Mouse (Mus musculus) CH12.LX (cell line): ENCODE results near the gene Nkiras1. TPM values are rescaled to one million over a fixed set of nuclear protein-coding genes. Genes with fewer than 3 reads are reported as not detected.

Experiments used
- DNase-seq: peaks from one replicate; pipeline ENCODE4 v3.0.0-alpha.2; 2013; ENCODE audit errors: extremely low read depth
- H3K27ac ChIP-seq: 2 replicates; pipeline ENCODE4 v1.5.1; 2012; ENCODE audit warnings: low read depth, mild to moderate bottlenecking, control low read depth, moderate library complexity; ENCODE audit not compliant: insufficient read depth
- H3K27me3 ChIP-seq: replicated peaks from 2 replicates; pipeline ENCODE3; 2012; ENCODE audit warnings: inconsistent platforms
- H3K36me3 ChIP-seq, 2 experiments: replicated peaks in 1 of 2; 2 replicates each; pipeline versions ENCODE3 to v1.6.1; 2012; ENCODE audit warnings: inconsistent platforms in 1 of 2, low read length in 1 of 2, mild to moderate bottlenecking in 1 of 2, mixed read lengths in 1 of 2, moderate library complexity in 1 of 2; ENCODE audit not compliant: control insufficient read depth in 1 of 2, insufficient read depth in 1 of 2
- H3K4me1 ChIP-seq, 2 experiments: 2 replicates each; pipeline ENCODE4 v1.6.1; 2012; ENCODE audit warnings: inconsistent platforms in 1 of 2, moderate library complexity in 1 of 2; ENCODE audit not compliant: insufficient read depth in 2 of 2, control insufficient read depth in 1 of 2
- H3K4me2 ChIP-seq: 2 replicates; pipeline ENCODE4 v1.6.1; 2012; ENCODE audit warnings: low read depth, mild to moderate bottlenecking, control low read depth; ENCODE audit not compliant: poor library complexity, insufficient read depth, severe bottlenecking
- H3K4me3 ChIP-seq, 3 experiments: fragments of 150-350 bp in 1 of 3; sonication (generic) in 1 of 3; replicated peaks in 1 of 3; 2 replicates each; pipeline versions ENCODE3 to v1.5.1; 2011 to 2012; ENCODE audit warnings: low read depth in 2 of 3, low read length in 2 of 3, mild to moderate bottlenecking in 2 of 3, moderate library complexity in 2 of 3, control low read depth in 1 of 3, improper control_type of control experiment in 1 of 3, inconsistent platforms in 1 of 3, mixed read lengths in 1 of 3; ENCODE audit not compliant: poor library complexity in 1 of 3
- H3K79me2 ChIP-seq: replicated peaks from 2 replicates; pipeline ENCODE4 v1.6.1; 2012; ENCODE audit warnings: mild to moderate bottlenecking, moderate library complexity; ENCODE audit not compliant: control insufficient read depth, poor library complexity, insufficient read depth, severe bottlenecking; ENCODE audit errors: extremely low read depth
- H3K9ac ChIP-seq: 2 replicates; pipeline ENCODE4 v1.6.1; 2012; ENCODE audit warnings: low read depth, mild to moderate bottlenecking, control low read depth, moderate library complexity; ENCODE audit not compliant: insufficient read depth
- H3K9me3 ChIP-seq: replicated peaks from 2 replicates; pipeline ENCODE3; 2012; ENCODE audit warnings: low read length, inconsistent platforms, mixed read lengths
- BHLHE40 ChIP-seq: IDR thresholded peaks from 2 replicates; pipeline ENCODE4 v1.6.1; 2011; ENCODE audit warnings: mild to moderate bottlenecking, low read depth, low read length, improper control_type of control experiment
- ETS1 ChIP-seq: conservative IDR thresholded peaks from 2 replicates; pipeline ENCODE4 v1.6.1; 2012; ENCODE audit warnings: low read depth, mild to moderate bottlenecking, inconsistent platforms, low read length, improper control_type of control experiment, moderate library complexity
- IRF4 ChIP-seq: IDR thresholded peaks from 2 replicates; pipeline ENCODE4 v1.6.1; 2014; ENCODE audit warnings: low read depth, mild to moderate bottlenecking, inconsistent platforms, low read length, improper control_type of control experiment
- JUN ChIP-seq: IDR thresholded peaks from 2 replicates; pipeline ENCODE4 v1.6.1; 2011; ENCODE audit warnings: low read depth, mild to moderate bottlenecking, low read length, improper control_type of control experiment, moderate library complexity; ENCODE audit not compliant: insufficient read depth
- MAZ ChIP-seq: IDR thresholded peaks from 2 replicates; pipeline ENCODE4 v1.6.1; 2012; ENCODE audit warnings: low read depth, mild to moderate bottlenecking, inconsistent platforms, low read length, improper control_type of control experiment, moderate library complexity
- MEF2A ChIP-seq: IDR thresholded peaks from 2 replicates; pipeline ENCODE4 v1.6.1; 2014; ENCODE audit warnings: low read depth, mild to moderate bottlenecking, inconsistent platforms, low read length, improper control_type of control experiment, borderline replicate concordance
- NELFE ChIP-seq: IDR thresholded peaks from 2 replicates; pipeline ENCODE4 v1.6.1; 2011; ENCODE audit warnings: low read depth, low read length, improper control_type of control experiment
- NRF1 ChIP-seq: IDR thresholded peaks from 2 replicates; pipeline ENCODE4 v1.6.1; 2014; ENCODE audit warnings: low read depth, mild to moderate bottlenecking, inconsistent platforms, low read length, improper control_type of control experiment, moderate library complexity
- USF2 ChIP-seq: conservative IDR thresholded peaks from 2 replicates; pipeline ENCODE4 v1.6.1; 2011; ENCODE audit warnings: low read depth, low read length, improper control_type of control experiment
- ZKSCAN1 ChIP-seq: IDR thresholded peaks from 2 replicates; pipeline ENCODE4 v1.6.1; 2012; ENCODE audit warnings: low read depth, inconsistent platforms, low read length, improper control_type of control experiment, borderline replicate concordance
- dilution Hi-C: fragments of 300-500 bp; cut with MboI; formaldehyde crosslinking; loops from 2 replicates; pipeline ENCODE4 v1.14.3; 2020; ENCODE audit warnings: low sequenced_read_pairs; ENCODE audit not compliant: extremely low pct_unique_long_range_greater_than_20kb, extremely low pct_ligation_motif_present
- in situ Hi-C: fragments of 300-500 bp; cut with MboI; formaldehyde crosslinking; loops from 3 replicates; pipeline ENCODE4 v1.14.3; 2019; ENCODE audit warnings: low sequenced_read_pairs, low pct_ligation_motif_present, low pct_unique_long_range_greater_than_20kb, mixed read lengths
- polyA plus RNA-seq: library from polyadenylated mRNA; unstranded; fragments of >175 nt; gene quantifications from 2 replicates; pipeline ENCODE4 v1.2.1, GENCODE M21; 2012; ENCODE audit warnings: low read depth; ENCODE audit not compliant: insufficient read length
- total RNA-seq, 2 experiments: library from RNA; depleted of rRNA; stranded (reverse); fragments of 300-350 nt in 1 of 2; fragments of >200 nt in 1 of 2; gene quantifications; 2 replicates each; pipeline ENCODE4 v1.2.3; 2012 to 2014

Gene Nkiras1
- total and polyA plus RNA-seq, 3 experiments = 5.5 to 9.8 (median 9.2) TPM

DNA sequence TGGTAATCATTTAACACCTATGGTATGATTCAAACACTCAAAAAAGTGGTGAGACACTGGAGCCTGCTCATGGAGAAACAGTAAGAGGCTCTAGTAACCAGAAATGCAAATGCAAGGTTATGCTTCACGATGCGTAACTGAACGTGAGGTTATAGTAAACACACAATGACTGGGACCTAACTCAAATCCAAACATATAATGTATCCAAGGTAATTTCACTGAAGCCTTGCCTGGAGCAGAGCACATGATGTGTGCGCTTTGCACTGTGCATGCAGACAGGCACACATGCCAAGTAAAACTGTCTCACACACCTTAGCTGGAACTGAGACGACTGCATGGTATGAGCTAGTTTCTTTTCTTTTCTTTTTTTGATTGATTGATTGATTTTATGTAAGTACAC, 33.2 kb downstream of the Nkiras1 start:
- TF ChIP-seq NELFE (no peak), MEF2A (no peak), ZKSCAN1 (no peak), BHLHE40 (peak; percentile 74)
- H3K9me3 ChIP-seq = no peaks in the 10 kb centered on the region
- H3K4me3 ChIP-seq = no peak overlapping the region
- H3K27me3 ChIP-seq = no peaks in the 10 kb centered on the region
- dilution Hi-C loops = no loop called here
- no peak overlapping the region for H3K4me2 ChIP-seq
- H3K27ac ChIP-seq = no peak overlapping the region
- peaks cover 3 to 48% of the 10 kb centered on the region in 2 experiments for H3K36me3 ChIP-seq
- H3K79me2 ChIP-seq = 0 out of 2 replicates have a peak, but pooled peaks cover 3% of the 10 kb centered on the region
- in situ Hi-C loops = no loop called here
- no peak overlapping the region for H3K9ac ChIP-seq
- H3K4me1 ChIP-seq = peaks cover 3 to 40% of the 10 kb centered on the region in 2 experiments
- peak; percentile 47 for DNase-seq

DNA sequence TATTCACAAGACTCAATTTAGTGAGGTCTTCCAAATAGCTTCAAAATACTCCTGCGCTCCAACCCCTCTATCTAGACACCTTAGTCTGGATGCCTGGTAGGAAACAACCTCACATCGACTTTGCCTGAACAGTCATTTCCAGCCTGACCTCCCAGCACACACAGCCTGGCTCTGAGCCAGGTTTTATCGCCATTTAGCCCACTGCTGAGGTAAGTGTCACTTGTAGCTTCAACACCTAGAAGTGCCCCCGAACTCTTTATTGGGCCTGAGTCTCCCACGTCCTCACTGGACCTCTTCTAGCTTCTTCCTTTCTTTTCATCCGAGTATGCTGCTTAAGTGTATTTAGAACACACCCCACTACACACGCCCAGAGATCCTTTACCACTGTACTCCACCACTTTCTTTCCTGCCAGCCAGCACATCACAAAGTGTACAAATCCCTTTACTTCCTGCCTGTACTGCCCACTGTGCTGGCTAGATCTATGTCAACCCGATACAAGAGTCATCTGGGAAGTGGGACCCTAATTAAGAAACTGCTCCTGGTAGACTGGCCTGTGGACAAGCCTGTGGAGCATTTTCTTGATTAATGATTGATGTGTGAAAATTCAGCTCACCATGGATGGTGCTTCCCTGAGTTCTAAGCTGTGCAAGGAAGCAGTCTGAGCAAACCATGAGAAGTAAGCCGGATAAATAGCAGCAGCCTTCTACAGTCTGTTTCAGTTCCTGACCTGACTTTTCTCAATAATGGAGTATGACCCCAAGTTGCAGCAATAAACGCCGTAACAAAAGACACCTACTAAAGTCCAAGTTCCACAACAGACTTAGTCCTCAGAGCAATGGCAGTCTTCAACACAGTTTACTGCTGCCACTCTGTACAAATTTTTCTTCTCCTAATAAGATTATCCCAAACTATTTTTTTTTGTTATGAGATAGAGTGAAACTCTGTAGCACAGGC, 46.8 kb downstream of the Nkiras1 start:
- Histone ChIP-seq H3K27ac (no peak overlapping the region), H3K4me2 (no peak overlapping the region), H3K4me1 (peaks cover 2 to 14% of the 10 kb centered on the region in 2 experiments; a peak in 1 of 4 replicates), H3K36me3 (peaks cover 13 to 77% of the 10 kb centered on the region in 2 experiments), H3K9ac (no peak overlapping the region), H3K4me3 (no peak overlapping the region), H3K79me2 (peaks cover 2% of the 10 kb centered on the region; the same call in 1 of the 2 replicates), H3K27me3 (no peaks in the 10 kb centered on the region), H3K9me3 (no peaks in the 10 kb centered on the region)
- dilution Hi-C loops = no loop called here
- in situ Hi-C loops = no loop called here
- no peak for DNase-seq
- TF ChIP-seq ETS1 (no peak), NRF1 (no peak), JUN (no peak), IRF4 (no peak), MAZ (no peak), NELFE (no peak), USF2 (no peak)
